8 mouse cellular contexts compared by ENCODE assay signal in the genomic region with DNA sequence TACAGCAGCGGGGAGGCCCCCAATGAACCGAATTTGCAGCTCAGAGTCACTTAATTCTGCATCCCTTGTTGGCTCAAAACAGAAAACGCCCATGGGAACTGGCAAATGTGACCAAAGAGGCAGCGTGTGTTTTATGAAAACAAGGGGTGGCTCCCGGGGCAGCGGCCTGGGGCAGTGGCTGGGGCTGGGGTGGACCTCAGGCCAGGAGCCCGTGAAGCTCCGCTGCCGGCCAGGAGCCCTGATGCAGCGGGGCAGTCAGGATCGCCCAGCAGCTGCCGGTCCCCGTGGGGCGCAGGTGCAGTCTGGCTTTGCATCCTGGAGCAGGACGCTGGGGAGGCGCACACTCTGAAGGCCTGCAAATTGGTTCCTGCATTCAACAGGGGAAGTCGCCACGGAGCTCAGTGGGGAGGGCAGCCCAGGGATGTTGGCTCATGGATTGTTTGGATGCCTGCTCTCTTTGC.
A peak's percentile ranks its signal among the peaks of the same experiment; 100 is the strongest.
DNase-seq lines count a peak whose midpoint lies in the region; ATAC-seq and TF ChIP-seq lines count a peak whose summit lies in the region.

No protein-coding gene starts in this region.

- H3K4me2 ChIP-seq in forebrain, embryonic 12.5 days, result peak overlapping the region; percentile 47

- H3K36me3 ChIP-seq in E14TG2a.4 (ENCODE audit: insufficient read depth, low read length), result no peaks in the 10 kb centered on the region
- no peaks in the 10 kb centered on the region for H3K36me3 ChIP-seq in forebrain, embryonic 12.5 days (replicated peaks)

- DNase-seq in cerebellum, adult 8-10 months, result peak; percentile 35
- no peak for DNase-seq in cerebellum, adult 11 months
- DNase-seq in kidney, postnatal 4 days, result peak; percentile 48 to 60
- DNase-seq in neural tube, embryonic 10.5 days (ENCODE audit: extremely low spot score, low spot score), result peak; percentile 38
- DNase-seq in testis, postnatal 10 days (ENCODE audit: low spot score), result no peak

- peak; percentile 64; the same call in 1 of the 2 replicates for ATAC-seq in forebrain, embryonic 12.5 days (ENCODE audit: low FRiP score)
- ATAC-seq in activated CD4-positive, CD25-positive, alpha-beta regulatory T cell, adult 4 months, result no peak

- peaks cover 18% of the 10 kb centered on the region for H3K27me3 ChIP-seq in E14TG2a.4 (ENCODE audit: insufficient read depth, low read length)
- H3K27me3 ChIP-seq in forebrain, embryonic 12.5 days, result no peaks in the 10 kb centered on the region

- no peaks in the 10 kb centered on the region for H3K9me3 ChIP-seq in E14TG2a.4 (ENCODE audit: low read length)
- H3K9me3 ChIP-seq in forebrain, embryonic 12.5 days, result no peaks in the 10 kb centered on the region

- peaks cover 40% of the 10 kb centered on the region for H3K4me1 ChIP-seq in E14TG2a.4 (replicated peaks; ENCODE audit: low read depth, low read length)
- H3K4me1 ChIP-seq in forebrain, embryonic 12.5 days, result peaks cover 36% of the 10 kb centered on the region

- peak overlapping the region; percentile 75 for H3K4me3 ChIP-seq in E14TG2a.4 (replicated peaks; ENCODE audit: low read length)
- H3K4me3 ChIP-seq in forebrain, embryonic 12.5 days (replicated peaks), result peak overlapping the region; percentile 24

- H3K27ac ChIP-seq in forebrain, embryonic 12.5 days, result peak overlapping the region; percentile 36; the same call in 1 of the 2 replicates

- WGBS in forebrain, embryonic 12.5 days, result 9% methylated on average over 18 of the region's 18 CpGs

- no peak for TF ChIP-seq CTCF in E14TG2a.4 (conservative IDR thresholded peaks at IDR 0.05; ENCODE audit: low read length)

- H3K9ac ChIP-seq in forebrain, embryonic 12.5 days, result 0 out of 2 replicates have a peak overlapping the region, but pooled peaks have one; percentile 33

Comparison
In these comparisons a context has a peak if more than half of its experiments do, and no peak if none do; other contexts are left out.
1. DNase-seq: peak in cerebellum, adult 8-10 months (single experiment), kidney, postnatal 4 days (2 of 2) and neural tube, embryonic 10.5 days (single experiment); none in cerebellum, adult 11 months (single experiment) and testis, postnatal 10 days (single experiment).